Mouse (Mus musculus) subcutaneous adipose tissue, adult 2 months (tissue): Measurements from ENCODE around the gene Car1. TPM values are rescaled to one million over a fixed set of nuclear protein-coding genes. Genes with fewer than 3 reads are reported as not detected.

Source experiments
- polyA plus RNA-seq: library from polyadenylated mRNA; depleted of rRNA; stranded (reverse); fragments of >200 nt; gene quantifications from 2 replicates; pipeline ENCODE4 v1.2.3, GENCODE M21; 2012; ENCODE audit warnings: low replicate concordance; rRNA removed

Car1 gene
- polyA plus RNA-seq: 0.90 and 3.3 TPM in 2 replicates

GRCm38 (mm10) chr3:14808211-14808610 is at the start of gene Car1:
Car1 (minus strand) TSS chr3:14808368.

Other genes starting within 250 kb of the Car1 start
- 7.9 and 8.1 TPM in 2 replicates for gene 1810022K09Rik, start 197.1 kb downstream of the Car1 start, polyA plus RNA-seq
- gene Car13, start 166.6 kb downstream of the Car1 start, polyA plus RNA-seq: 8.7 and 12.7 TPM in 2 replicates
- 5,562 and 24,034 TPM in 2 replicates for gene Car3, start 55.1 kb upstream of the Car1 start, polyA plus RNA-seq
- 11.0 and 122 TPM in 2 replicates for gene Car2, start 77.9 kb upstream of the Car1 start, polyA plus RNA-seq